Mouse (Mus musculus) ES-Bruce4 (cell line): Measurements from ENCODE around the gene Ankrd36.
A peak's percentile ranks its signal among the peaks of the same experiment; 100 is the strongest.

Experiments
- CTCF ChIP-seq: IDR thresholded peaks from one replicate; pipeline ENCODE4 v1.8.1; 2011; ENCODE audit warnings: low read depth, low read length
- POLR2A ChIP-seq: IDR thresholded peaks from one replicate; pipeline ENCODE4 v1.8.1; 2011; ENCODE audit warnings: low read length; ENCODE audit not compliant: insufficient read depth

- peak; percentile 88 for TF ChIP-seq CTCF
- no peak for TF ChIP-seq POLR2A
These were observed 59.5 kb downstream of the Ankrd36 start for GRCm38 (mm10) chr11:5629033-5629432.
